Mouse (Mus musculus) spleen, adult 2 months (tissue): ENCODE measurements around the gene Mbnl1.

Source experiments
- CTCF ChIP-seq: fragments of 200-500 bp; IDR thresholded peaks from 2 replicates; pipeline ENCODE4 v1.5.1; 2011; ENCODE audit warnings: mild to moderate bottlenecking, inconsistent platforms; ENCODE audit not compliant: insufficient read depth, insufficient read length, insufficient replicate concordance; ENCODE audit errors: extremely low read depth
- POLR2A ChIP-seq: fragments of 200-500 bp; IDR thresholded peaks from 2 replicates; pipeline ENCODE4 v1.6.1; 2011; ENCODE audit warnings: low read depth, low read length, inconsistent platforms

DNA sequence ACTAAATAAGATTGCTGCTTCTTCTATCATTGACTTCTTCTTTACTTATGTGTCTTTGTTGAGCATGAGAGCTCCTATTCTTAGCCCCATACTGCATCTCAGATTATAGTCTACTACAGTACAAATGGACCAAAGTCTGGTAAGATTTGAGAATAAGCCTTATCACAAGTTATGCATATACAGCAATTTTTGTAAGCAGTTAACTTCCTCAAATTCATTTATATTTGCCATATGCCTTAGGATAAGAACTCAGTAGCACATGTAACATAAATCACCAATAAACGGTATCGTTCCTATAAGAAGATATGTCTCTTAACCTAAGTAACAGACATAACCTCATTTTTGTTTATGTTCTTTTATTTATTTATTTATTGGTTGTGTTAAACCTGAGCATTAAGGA, 188.1 kb downstream of the Mbnl1 start:
- TF ChIP-seq CTCF (no peak), POLR2A (no peak)
